Mouse (Mus musculus) liver, embryonic 14.5 days (tissue): ENCODE results near the gene Rpl36a-ps1. TPM values are rescaled to one million over a fixed set of nuclear protein-coding genes. Genes with fewer than 3 reads are reported as not detected.
A peak's percentile ranks its signal among the peaks of the same experiment; 100 is the strongest.
"Not testable (repeated sequence)": the region's sequence is repeated elsewhere in the genome, so short reads cannot be mapped to it uniquely, and the experiment has no call there.

Experiments
- ATAC-seq: fragments of 200-750 bp; cut with Nextera tagmentation; 2 replicates; pipeline ENCODE4 v1.8.0; 2017; ENCODE audit warnings: moderate number of reproducible peaks, mild to moderate bottlenecking, moderate library complexity; ENCODE audit not compliant: insufficient read depth
- DNase-seq, 3 experiments: peaks; one replicate each; pipeline ENCODE4 v3.0.0-alpha.2; 2012 to 2013; ENCODE audit warnings: low read depth in 3 of 3, low spot score in 3 of 3
- H3K27ac ChIP-seq: fragments of 300-500 bp; sonication (generic); 2 replicates; pipeline ENCODE4 v1.5.1; 2014; ENCODE audit warnings: moderate library complexity, mild to moderate bottlenecking, control low read depth, inconsistent platforms
- H3K27me3 ChIP-seq: fragments of 300-500 bp; sonication (generic); 2 replicates; pipeline ENCODE4 v1.6.1; 2014; ENCODE audit warnings: mild to moderate bottlenecking, low read length, moderate library complexity; ENCODE audit not compliant: control insufficient read depth, insufficient read depth
- H3K36me3 ChIP-seq: fragments of 300-500 bp; sonication (generic); replicated peaks from 2 replicates; pipeline ENCODE4 v1.6.1; 2014; ENCODE audit warnings: low read depth; ENCODE audit not compliant: control insufficient read depth, insufficient read depth
- H3K4me1 ChIP-seq, 2 experiments: fragments of 200-500 bp in 1 of 2; fragments of 300-500 bp in 1 of 2; sonication (generic) in 1 of 2; replicated peaks; 2 replicates each; pipeline ENCODE4 v1.6.1; 2012 to 2014; ENCODE audit warnings: antibody characterized with exemption in 1 of 2, inconsistent platforms in 1 of 2, low read length in 1 of 2; ENCODE audit not compliant: control insufficient read depth in 2 of 2, insufficient read depth in 2 of 2
- H3K4me2 ChIP-seq: fragments of 300-500 bp; sonication (generic); 2 replicates; pipeline ENCODE4 v1.6.1; 2014; ENCODE audit warnings: low read depth, mild to moderate bottlenecking, control low read depth, moderate library complexity
- H3K4me3 ChIP-seq, 2 experiments: fragments of 200-500 bp in 1 of 2; fragments of 300-500 bp in 1 of 2; sonication (generic) in 1 of 2; 2 replicates each; pipeline ENCODE4 v1.5.1; 2012 to 2014; ENCODE audit warnings: low read depth in 2 of 2, low read length in 2 of 2, mild to moderate bottlenecking in 2 of 2, control low read depth in 1 of 2, inconsistent platforms in 1 of 2, moderate library complexity in 1 of 2; ENCODE audit not compliant: insufficient read depth in 1 of 2
- H3K9ac ChIP-seq: fragments of 300-500 bp; sonication (generic); replicated peaks from 2 replicates; pipeline ENCODE4 v1.6.1; 2014; ENCODE audit warnings: mild to moderate bottlenecking, control low read depth, moderate library complexity
- H3K9me3 ChIP-seq: fragments of 300-500 bp; sonication (generic); 2 replicates; pipeline ENCODE4 v1.6.1; 2016; ENCODE audit warnings: low read length, mixed read lengths; ENCODE audit not compliant: control insufficient read depth
- CTCF ChIP-seq: IDR thresholded peaks from 2 replicates; pipeline ENCODE4 v1.5.1; 2016; ENCODE audit warnings: antibody characterized with exemption, low read depth, control low read depth
- EP300 ChIP-seq: IDR thresholded peaks from 2 replicates; pipeline ENCODE4 v1.6.1; 2016; ENCODE audit warnings: antibody characterized with exemption, low read depth
- WGBS: fragments of 180-500 bp; shearing (Covaris S2); extraction: QIAGEN DNeasy Blood & Tissue Kit; methylation state at CpG from one replicate; pipeline ENCODE4 v1.1.7; 2014; ENCODE audit not compliant: insufficient replicate concordance; 5-methylcytosine and 5-hydroxymethylcytosine counted together
- polyA plus RNA-seq, 2 experiments: library from polyadenylated mRNA; depleted of rRNA in 1 of 2; stranded (reverse) in 1 of 2; unstranded in 1 of 2; fragments of >200 nt; fragmentation: Nextera tagmentation in 1 of 2; extraction: Ambion mirVana in 1 of 2; gene quantifications; 2 replicates each; pipeline versions ENCODE4 v1.2.1 to v1.2.3; 2012 to 2014

The Rpl36a-ps1 gene
- polyA plus RNA-seq (2012; rRNA removed) (0.79 and 4.8 TPM in 2 replicates), polyA plus RNA-seq (2014; fragmentation: Nextera tagmentation; extraction: Ambion mirVana) (1.6 and 2.5 TPM in 2 replicates)

DNA sequence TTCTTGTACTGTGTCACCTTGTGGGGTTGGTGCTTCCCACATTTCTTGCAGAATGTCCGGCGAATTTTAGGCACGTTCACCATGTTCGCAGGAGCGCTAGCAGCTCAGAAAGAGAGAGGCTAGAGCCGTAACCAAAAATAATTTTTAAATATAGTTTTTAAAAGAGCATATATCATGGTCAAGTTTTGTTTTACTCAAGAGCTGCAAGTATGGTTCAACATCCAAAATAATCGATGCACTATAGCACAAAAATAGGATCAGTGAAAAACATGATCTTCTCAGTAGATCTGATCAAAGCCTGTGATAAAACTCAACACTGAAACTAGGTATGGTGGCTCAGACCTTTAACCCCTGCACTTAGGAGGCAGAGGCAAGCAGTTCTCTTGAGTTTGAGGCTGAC is at the start of gene Rpl36a-ps1:
Gene Rpl36a-ps1 (minus strand): TSS at position 101 of the 400 bp plus-strand sequence.
- ATAC-seq: no peak
- no peaks in the 10 kb centered on the region for H3K27me3 ChIP-seq
- DNase-seq: no peak
- no peak within 1 kb of the TSS for H3K9ac ChIP-seq
- TF ChIP-seq CTCF: no peak
- TF ChIP-seq EP300: no peak
- H3K4me1 ChIP-seq: no peaks in the 10 kb centered on the region
- no peaks in the 10 kb centered on the region for H3K36me3 ChIP-seq
- no peak within 1 kb of the TSS for H3K4me2 ChIP-seq
- 79% methylated on average over 7 of the region's 7 CpGs for WGBS
- H3K4me3 ChIP-seq: no peak within 1 kb of the TSS
- H3K9me3 ChIP-seq: no peaks in the 10 kb centered on the region
- H3K27ac ChIP-seq: no peak within 1 kb of the TSS

DNA sequence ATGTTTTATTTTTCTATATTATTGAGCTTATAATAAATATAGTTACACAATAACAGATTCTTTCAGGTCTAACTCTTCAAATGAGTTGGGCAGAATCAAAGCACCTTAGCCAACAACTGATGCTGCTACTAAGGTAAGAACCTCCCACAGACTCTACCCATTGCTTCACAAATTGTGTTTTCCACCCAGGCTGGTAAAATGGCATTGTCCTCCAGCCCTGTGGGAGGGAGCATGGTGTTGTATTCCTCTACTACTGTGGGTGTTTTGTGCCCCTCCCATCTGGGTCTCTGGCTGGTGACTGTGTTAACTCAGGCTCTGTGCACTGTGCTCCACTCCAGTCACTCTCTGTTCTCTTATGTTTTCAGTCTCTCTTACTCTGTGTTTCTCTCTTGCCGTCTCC is 49.4 kb upstream of the Rpl36a-ps1 start:
- H3K4me3 ChIP-seq: peak overlapping the region in 1 of 2 experiments; percentile 98; a peak in 1 of 4 replicates
- H3K4me1 ChIP-seq: peaks cover 10 to 22% of the 10 kb centered on the region in 2 experiments
- H3K4me2 ChIP-seq: peak overlapping the region; percentile 76
- H3K9ac ChIP-seq: peak overlapping the region; percentile 98
- no peak for ATAC-seq
- 27% methylated on average over 1 of the region's 1 CpGs for WGBS
- no peak for TF ChIP-seq EP300
- TF ChIP-seq CTCF: no peak
- H3K9me3 ChIP-seq: no peaks in the 10 kb centered on the region
- no peak overlapping the region; the same call in 1 of the 2 replicates for H3K27ac ChIP-seq
- H3K36me3 ChIP-seq: no peaks in the 10 kb centered on the region; the same call in 1 of the 2 replicates
- DNase-seq: peak in 1 of 3 experiments; percentile 13
- no peaks in the 10 kb centered on the region for H3K27me3 ChIP-seq

DNA sequence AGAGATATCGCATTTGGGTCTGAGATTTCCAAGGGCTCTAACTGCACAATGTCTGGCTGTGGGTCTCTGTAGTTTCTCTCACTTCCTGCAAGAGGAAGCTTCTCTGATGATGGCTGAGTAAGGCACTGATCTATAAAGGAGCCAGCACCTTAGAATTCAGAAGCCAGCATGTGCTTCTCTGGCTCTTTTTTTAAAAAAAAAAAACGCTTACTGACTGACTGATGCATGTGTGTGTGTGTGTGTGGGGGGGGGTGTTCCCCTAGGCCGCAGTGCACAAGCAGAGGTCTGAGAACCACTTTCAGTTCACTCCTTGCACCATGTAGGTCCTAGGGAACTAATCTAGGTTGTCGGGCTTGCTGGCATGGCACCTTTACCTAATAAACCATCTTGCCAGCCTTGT is 47.3 kb upstream of the Rpl36a-ps1 start:
- no peak for DNase-seq
- H3K27ac ChIP-seq: no peak overlapping the region
- H3K4me2 ChIP-seq: no peak overlapping the region
- WGBS: 42% methylated on average over 4 of the region's 4 CpGs
- no peaks in the 10 kb centered on the region for H3K27me3 ChIP-seq
- TF ChIP-seq EP300: no peak
- no peak for TF ChIP-seq CTCF
- ATAC-seq: no peak
- peaks cover 3% of the 10 kb centered on the region for H3K36me3 ChIP-seq
- H3K9me3 ChIP-seq: no peaks in the 10 kb centered on the region
- H3K4me1 ChIP-seq: peaks cover 10 to 15% of the 10 kb centered on the region in 2 experiments
- H3K9ac ChIP-seq: no peak overlapping the region
- no peak overlapping the region for H3K4me3 ChIP-seq

DNA sequence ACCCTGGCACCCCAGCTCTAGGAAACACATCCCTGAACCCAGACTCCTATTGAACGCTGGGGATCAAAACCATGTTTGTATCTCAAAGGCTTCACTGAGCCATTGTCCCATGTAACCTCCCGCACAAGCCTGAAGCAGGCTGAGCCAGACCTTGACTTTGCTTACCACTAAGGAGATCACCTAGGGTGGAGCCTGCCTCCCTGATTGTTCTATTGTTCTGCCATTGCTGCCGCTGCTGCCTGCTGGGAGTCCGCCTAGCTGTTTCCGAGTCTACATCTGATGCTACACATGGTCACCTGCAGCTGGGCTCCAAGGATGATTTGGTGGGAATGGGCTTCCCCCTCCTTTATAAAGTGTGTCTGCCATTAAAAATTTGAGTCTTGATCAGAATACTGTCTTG is 45.2 kb upstream of the Rpl36a-ps1 start:
- H3K9ac ChIP-seq, H3K27me3 ChIP-seq, H3K9me3 ChIP-seq, H3K4me2 ChIP-seq, H3K27ac ChIP-seq, H3K4me3 ChIP-seq, ATAC-seq, DNase-seq: not testable (repeated sequence)
- WGBS: 79% methylated on average over 5 of the region's 5 CpGs
- H3K36me3 ChIP-seq: peaks cover 11% of the 10 kb centered on the region
- H3K4me1 ChIP-seq: peaks cover 10 to 11% of the 10 kb centered on the region in 2 experiments

DNA sequence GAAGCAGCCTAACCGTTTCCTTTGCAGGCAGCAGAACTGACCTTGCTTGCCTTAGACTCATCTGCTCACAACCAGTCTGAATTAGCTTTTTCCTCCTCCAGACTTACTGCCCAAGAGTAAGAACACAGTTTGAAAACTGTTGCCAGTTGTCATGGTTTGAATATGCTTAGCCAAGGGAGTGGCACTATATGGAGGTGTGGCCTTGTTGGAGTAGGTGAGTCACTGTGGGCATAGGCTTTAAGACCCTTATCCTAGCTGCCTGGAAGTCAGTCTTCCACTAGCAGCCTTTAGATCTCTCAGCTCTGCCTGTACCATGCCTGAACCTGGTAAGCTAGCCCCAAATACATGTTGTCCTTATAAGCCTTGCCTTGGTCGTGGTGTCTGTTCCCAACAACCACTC is 43.6 kb upstream of the Rpl36a-ps1 start:
- no peak for TF ChIP-seq CTCF
- no peak for TF ChIP-seq EP300
- no peak for DNase-seq
- Histone ChIP-seq H3K9ac (no peak overlapping the region), H3K27me3 (no peaks in the 10 kb centered on the region), H3K4me1 (peaks cover 0 to 2% of the 10 kb centered on the region in 2 experiments; a peak in 2 of 4 replicates), H3K4me2 (no peak overlapping the region), H3K27ac (no peak overlapping the region), H3K4me3 (no peak overlapping the region), H3K9me3 (no peaks in the 10 kb centered on the region), H3K36me3 (peaks cover 15% of the 10 kb centered on the region)
- peak; percentile 25; the same call in 1 of the 2 replicates for ATAC-seq
- 79% methylated on average over 2 of the region's 2 CpGs for WGBS
